21 mouse cellular contexts compared by ENCODE assay signal in the genomic region with DNA sequence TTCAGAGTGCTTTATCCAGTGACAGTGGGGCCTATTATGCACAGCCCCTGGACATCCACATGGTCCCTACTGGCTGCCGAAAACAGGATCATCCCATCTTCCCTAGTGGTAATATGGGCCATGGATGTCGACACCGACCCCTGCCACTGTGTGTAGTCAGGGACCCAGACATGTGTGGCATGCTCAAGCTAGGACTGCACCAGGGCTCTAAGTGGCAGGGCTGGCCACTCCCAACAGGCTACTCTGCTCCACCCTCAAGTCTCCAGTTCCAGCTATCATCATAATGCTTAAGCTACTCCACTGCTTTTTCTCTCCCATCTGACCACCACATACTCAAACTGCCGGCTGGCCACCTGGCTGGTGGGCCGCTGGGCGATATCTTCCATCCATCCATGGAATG.
DNase-seq lines count a peak whose midpoint lies in the region; ATAC-seq lines count a peak whose summit lies in the region.
"Had no signal": no experiment of that assay in that cellular context is flagged by ENCODE, and none has a peak within 500 bp of the region (broad histone marks: within the 10 kb centered on the region; RNA-seq: fewer than 3 reads in every experiment).

No protein-coding gene starts in this region.

- no peaks in the 10 kb centered on the region for H3K27me3 ChIP-seq in heart, embryonic 11.5 days (ENCODE audit: control insufficient read depth, insufficient read depth, low read length)
- no peaks in the 10 kb centered on the region for H3K27me3 ChIP-seq in midbrain, embryonic 13.5 days
- no peaks in the 10 kb centered on the region for H3K27me3 ChIP-seq in midbrain, embryonic 15.5 days (replicated peaks)
- no peaks in the 10 kb centered on the region; the same call in 1 of the 2 replicates for H3K27me3 ChIP-seq in liver, embryonic 13.5 days
- H3K27me3 ChIP-seq: limb, embryonic 13.5 days had no signal

- no peak overlapping the region for H3K9ac ChIP-seq in heart, embryonic 11.5 days (ENCODE audit: low read depth, low read length)
- no peak overlapping the region for H3K9ac ChIP-seq in midbrain, embryonic 13.5 days (replicated peaks)
- H3K9ac ChIP-seq in midbrain, embryonic 15.5 days, result no peak overlapping the region
- H3K9ac ChIP-seq in liver, embryonic 13.5 days, result peak overlapping the region; percentile 66
- H3K9ac ChIP-seq: hindbrain, embryonic 14.5 days; limb, embryonic 13.5 days had no signal

- peak; percentile 73 for ATAC-seq in heart, embryonic 11.5 days (replicated peaks; ENCODE audit: insufficient number of reproducible peaks, low FRiP score, low TSS enrichment)
- ATAC-seq in midbrain, embryonic 13.5 days, result peak; percentile 24
- ATAC-seq in midbrain, embryonic 15.5 days (replicated peaks), result no peak
- ATAC-seq in liver, embryonic 13.5 days (ENCODE audit: low read depth), result peak; percentile 69
- ATAC-seq: forebrain, embryonic 16.5 days; lung, postnatal 0 days; midbrain, embryonic 16.5 days had no signal

- 0 out of 2 replicates have a peak overlapping the region, but pooled peaks have one; percentile 22 for H3K27ac ChIP-seq in heart, embryonic 11.5 days (ENCODE audit: low read depth, low read length)
- H3K27ac ChIP-seq in midbrain, embryonic 13.5 days, result no peak overlapping the region
- no peak overlapping the region for H3K27ac ChIP-seq in midbrain, embryonic 15.5 days
- H3K27ac ChIP-seq in liver, embryonic 13.5 days, result peak overlapping the region; percentile 95
- H3K27ac ChIP-seq: hindbrain, embryonic 14.5 days; kidney, postnatal 0 days; limb, embryonic 13.5 days had no signal

- no peak overlapping the region for H3K4me2 ChIP-seq in heart, embryonic 11.5 days
- H3K4me2 ChIP-seq in midbrain, embryonic 13.5 days (replicated peaks), result no peak overlapping the region
- H3K4me2 ChIP-seq in midbrain, embryonic 15.5 days, result no peak overlapping the region
- H3K4me2 ChIP-seq in liver, embryonic 13.5 days, result peak overlapping the region; percentile 33
- H3K4me2 ChIP-seq: hindbrain, embryonic 14.5 days; limb, embryonic 13.5 days had no signal

- intact Hi-C loops in heart, postnatal 10 days (cut with DNase I), result no loop called here

- no peak overlapping the region for H3K4me3 ChIP-seq in heart, embryonic 11.5 days (ENCODE audit: low read depth, low read length)
- no peak overlapping the region for H3K4me3 ChIP-seq in midbrain, embryonic 13.5 days (replicated peaks)
- H3K4me3 ChIP-seq in midbrain, embryonic 15.5 days, result no peak overlapping the region
- H3K4me3 ChIP-seq in liver, embryonic 13.5 days (replicated peaks), result no peak overlapping the region
- H3K4me3 ChIP-seq: limb, embryonic 13.5 days had no signal

- DNase-seq in heart, postnatal 10 days, result no peak
- DNase-seq in liver, embryonic 13.5 days, result no peak
- DNase-seq in adrenal gland, postnatal 36 days, result no peak
- DNase-seq in right cerebral cortex, postnatal 25 days, result no peak
- DNase-seq: adrenal gland, postnatal 25 days; cerebellum, adult 18-20 months; cerebellum, postnatal 25 days; embryo, embryonic 11 days; gastrocnemius, postnatal 36 days; heart, postnatal 14 days; thymus, postnatal 25 days had no signal

- no peaks in the 10 kb centered on the region for H3K9me3 ChIP-seq in heart, embryonic 11.5 days (replicated peaks; ENCODE audit: control insufficient read depth, low read length)
- H3K9me3 ChIP-seq in midbrain, embryonic 13.5 days, result no peaks in the 10 kb centered on the region
- no peaks in the 10 kb centered on the region for H3K9me3 ChIP-seq in midbrain, embryonic 15.5 days
- no peaks in the 10 kb centered on the region for H3K9me3 ChIP-seq in liver, embryonic 13.5 days (replicated peaks)
- H3K9me3 ChIP-seq: limb, embryonic 13.5 days had no signal

- peaks cover 6% of the 10 kb centered on the region; the same call in 1 of the 2 replicates for H3K4me1 ChIP-seq in heart, embryonic 11.5 days (ENCODE audit: control insufficient read depth, insufficient read depth, low read length)
- no peaks in the 10 kb centered on the region for H3K4me1 ChIP-seq in midbrain, embryonic 13.5 days (replicated peaks)
- H3K4me1 ChIP-seq in midbrain, embryonic 15.5 days, result no peaks in the 10 kb centered on the region
- H3K4me1 ChIP-seq in liver, embryonic 13.5 days (replicated peaks), result peaks cover 57% of the 10 kb centered on the region
- H3K4me1 ChIP-seq: limb, embryonic 13.5 days had no signal

- 91% methylated on average over 6 of the region's 6 CpGs for WGBS in heart, embryonic 11.5 days (ENCODE audit: insufficient replicate concordance)
- 97% methylated on average over 6 of the region's 6 CpGs for WGBS in midbrain, embryonic 13.5 days
- WGBS in midbrain, embryonic 15.5 days, result 96% methylated on average over 6 of the region's 6 CpGs
- 88% methylated on average over 6 of the region's 6 CpGs for WGBS in liver, embryonic 13.5 days (ENCODE audit: insufficient replicate concordance)

- H3K36me3 ChIP-seq in heart, embryonic 11.5 days (ENCODE audit: control insufficient read depth, insufficient read depth, low read length), result no peaks in the 10 kb centered on the region
- no peaks in the 10 kb centered on the region for H3K36me3 ChIP-seq in midbrain, embryonic 13.5 days
- no peaks in the 10 kb centered on the region for H3K36me3 ChIP-seq in midbrain, embryonic 15.5 days (replicated peaks)
- H3K36me3 ChIP-seq in liver, embryonic 13.5 days, result no peaks in the 10 kb centered on the region
- H3K36me3 ChIP-seq: G1E; limb, embryonic 13.5 days had no signal

Comparison
In these comparisons a context has a peak if more than half of its experiments do, and no peak if none do; other contexts are left out.
1. H3K27ac ChIP-seq: peak in heart, embryonic 11.5 days (single experiment) and liver, embryonic 13.5 days (single experiment); none in midbrain, embryonic 13.5 days (single experiment) and midbrain, embryonic 15.5 days (single experiment).